Mouse (Mus musculus) heart, embryonic 13.5 days (tissue): ENCODE results near the gene Rev1. TPM values are rescaled to one million over a fixed set of nuclear protein-coding genes. Genes with fewer than 3 reads are reported as not detected.
"Not testable (repeated sequence)": the region's sequence is repeated elsewhere in the genome, so short reads cannot be mapped to it uniquely, and the experiment has no call there.

Source experiments
- ATAC-seq: fragments of 200-750 bp; cut with Nextera tagmentation; 2 replicates; pipeline ENCODE4 v1.8.0; 2017; ENCODE audit warnings: moderate TSS enrichment; ENCODE audit not compliant: insufficient number of reproducible peaks, low FRiP score, low TSS enrichment; ENCODE audit errors: extremely low read depth
- H3K27ac ChIP-seq: fragments of 300-500 bp; sonication (generic); replicated peaks from 2 replicates; pipeline ENCODE4 v1.5.1; 2015; ENCODE audit warnings: moderate library complexity, mild to moderate bottlenecking, inconsistent platforms
- H3K27me3 ChIP-seq: fragments of 300-500 bp; sonication (generic); replicated peaks from 2 replicates; pipeline ENCODE4 v1.6.1; 2015; ENCODE audit warnings: mild to moderate bottlenecking, inconsistent platforms
- H3K36me3 ChIP-seq: fragments of 300-500 bp; sonication (generic); 2 replicates; pipeline ENCODE4 v1.6.1; 2015; ENCODE audit warnings: mild to moderate bottlenecking, inconsistent platforms
- H3K4me1 ChIP-seq: fragments of 300-500 bp; sonication (generic); 2 replicates; pipeline ENCODE4 v1.6.1; 2015; ENCODE audit warnings: inconsistent platforms
- H3K4me2 ChIP-seq: fragments of 300-500 bp; sonication (generic); 2 replicates; pipeline ENCODE4 v1.6.1; 2015; ENCODE audit warnings: inconsistent platforms, mild to moderate bottlenecking, moderate library complexity
- H3K4me3 ChIP-seq: fragments of 300-500 bp; sonication (generic); 2 replicates; pipeline ENCODE4 v1.5.1; 2015; ENCODE audit warnings: moderate library complexity, mild to moderate bottlenecking, inconsistent platforms
- H3K9ac ChIP-seq: fragments of 300-500 bp; sonication (generic); 2 replicates; pipeline ENCODE4 v1.6.1; 2015; ENCODE audit warnings: inconsistent platforms, mild to moderate bottlenecking, moderate library complexity
- H3K9me3 ChIP-seq: fragments of 300-500 bp; sonication (generic); 2 replicates; pipeline ENCODE4 v1.6.1; 2016; ENCODE audit warnings: inconsistent platforms
- WGBS: fragments of 180-500 bp; shearing (Covaris S2); methylation state at CpG from one replicate; pipeline ENCODE4 v1.1.7; 2015; ENCODE audit warnings: mixed read lengths; 5-methylcytosine and 5-hydroxymethylcytosine counted together
- polyA plus RNA-seq: library from polyadenylated mRNA; unstranded; fragments of >200 nt; fragmentation: Nextera tagmentation; extraction: Ambion mirVana; gene quantifications from 2 replicates; pipeline ENCODE4 v1.2.1, GENCODE M21; 2015

Rev1 gene
- polyA plus RNA-seq, 1 experiment from 2014 or later = 19.6 TPM

GRCm38 (mm10) chr1:38067276-38067675, 62.3 kb downstream of the Rev1 start:
- 92% methylated on average over 10 of the region's 10 CpGs for WGBS
- H3K4me1 ChIP-seq = peaks cover 8% of the 10 kb centered on the region; the same call in 1 of the 2 replicates

GRCm38 (mm10) chr1:38062156-38062555, 67.4 kb downstream of the Rev1 start:
- not testable (repeated sequence) for ATAC-seq, H3K4me3 ChIP-seq, H3K4me2 ChIP-seq, H3K27ac ChIP-seq, H3K9ac ChIP-seq, H3K9me3 ChIP-seq, H3K4me1 ChIP-seq, H3K27me3 ChIP-seq
- H3K36me3 ChIP-seq = peaks cover 88% of the 10 kb centered on the region
- 81% methylated on average over 2 of the region's 2 CpGs for WGBS

More at GRCm38 (mm10) chr1:38067276-38067675, 62.3 kb downstream of the Rev1 start:
- Histone ChIP-seq H3K27me3 (no peaks in the 10 kb centered on the region), H3K4me2 (no peak overlapping the region), H3K27ac (no peak overlapping the region), H3K9ac (no peak overlapping the region), H3K36me3 (peaks cover 79% of the 10 kb centered on the region), H3K4me3 (no peak overlapping the region), H3K9me3 (no peaks in the 10 kb centered on the region)
- ATAC-seq = no peak

GRCm38 (mm10) chr1:38058417-38058816, 71.2 kb downstream of the Rev1 start:
- no peak overlapping the region for H3K4me3 ChIP-seq
- peaks cover 92% of the 10 kb centered on the region for H3K36me3 ChIP-seq
- no peaks in the 10 kb centered on the region for H3K4me1 ChIP-seq

GRCm38 (mm10) chr1:38055176-38055575, 74.4 kb downstream of the Rev1 start:
- Histone ChIP-seq H3K9ac (no peak overlapping the region), H3K4me1 (no peaks in the 10 kb centered on the region), H3K36me3 (peaks cover 95% of the 10 kb centered on the region), H3K27me3 (no peaks in the 10 kb centered on the region), H3K27ac (no peak overlapping the region), H3K4me3 (no peak overlapping the region), H3K9me3 (no peaks in the 10 kb centered on the region), H3K4me2 (no peak overlapping the region)
- WGBS = 89% methylated on average over 5 of the region's 5 CpGs
- ATAC-seq = no peak

More at GRCm38 (mm10) chr1:38058417-38058816, 71.2 kb downstream of the Rev1 start:
- Histone ChIP-seq H3K27me3 (no peaks in the 10 kb centered on the region), H3K9ac (no peak overlapping the region), H3K4me2 (no peak overlapping the region), H3K27ac (no peak overlapping the region), H3K9me3 (no peaks in the 10 kb centered on the region)
- ATAC-seq = no peak
- 76% methylated on average over 6 of the region's 6 CpGs for WGBS

GRCm38 (mm10) chr1:38049562-38049961, 80.0 kb downstream of the Rev1 start:
- Histone ChIP-seq H3K27ac (no peak overlapping the region), H3K9me3 (no peaks in the 10 kb centered on the region), H3K36me3 (peaks cover 97% of the 10 kb centered on the region), H3K9ac (no peak overlapping the region), H3K4me1 (no peaks in the 10 kb centered on the region), H3K4me2 (no peak overlapping the region), H3K27me3 (no peaks in the 10 kb centered on the region), H3K4me3 (no peak overlapping the region)
- no peak for ATAC-seq
- WGBS = 73% methylated on average over 4 of the region's 4 CpGs

GRCm38 (mm10) chr1:38048121-38048520, 81.5 kb downstream of the Rev1 start:
- WGBS = 85% methylated on average over 3 of the region's 3 CpGs
- no peak overlapping the region for H3K27ac ChIP-seq
- no peaks in the 10 kb centered on the region for H3K9me3 ChIP-seq
- no peak for ATAC-seq
- no peak overlapping the region for H3K9ac ChIP-seq
- no peaks in the 10 kb centered on the region for H3K27me3 ChIP-seq
- H3K4me1 ChIP-seq = no peaks in the 10 kb centered on the region
- H3K4me3 ChIP-seq = no peak overlapping the region
- H3K36me3 ChIP-seq = peaks cover 94% of the 10 kb centered on the region
- no peak overlapping the region for H3K4me2 ChIP-seq

GRCm38 (mm10) chr1:38038898-38039297, 90.7 kb downstream of the Rev1 start:
- Histone ChIP-seq H3K4me1 (no peaks in the 10 kb centered on the region), H3K27me3 (no peaks in the 10 kb centered on the region), H3K4me3 (no peak overlapping the region), H3K36me3 (peaks cover 88% of the 10 kb centered on the region), H3K9me3 (no peaks in the 10 kb centered on the region), H3K9ac (no peak overlapping the region), H3K4me2 (no peak overlapping the region), H3K27ac (no peak overlapping the region)
- 91% methylated on average over 2 of the region's 2 CpGs for WGBS
- ATAC-seq = no peak

GRCm38 (mm10) chr1:38037375-38037774, 92.2 kb downstream of the Rev1 start:
- no peak for ATAC-seq
- 86% methylated on average over 5 of the region's 5 CpGs for WGBS
- H3K4me1 ChIP-seq = no peaks in the 10 kb centered on the region
- H3K36me3 ChIP-seq = peaks cover 90% of the 10 kb centered on the region
- H3K27me3 ChIP-seq = no peaks in the 10 kb centered on the region
- H3K9ac ChIP-seq = no peak overlapping the region
- no peak overlapping the region for H3K27ac ChIP-seq
- no peaks in the 10 kb centered on the region for H3K9me3 ChIP-seq
- H3K4me2 ChIP-seq = no peak overlapping the region
- H3K4me3 ChIP-seq = no peak overlapping the region

- Histone ChIP-seq H3K4me3 (no peak overlapping the region), H3K4me1 (no peaks in the 10 kb centered on the region), H3K36me3 (peaks cover 84% of the 10 kb centered on the region), H3K9me3 (no peaks in the 10 kb centered on the region), H3K27me3 (no peaks in the 10 kb centered on the region), H3K27ac (no peak overlapping the region), H3K9ac (no peak overlapping the region), H3K4me2 (no peak overlapping the region)
- 84% methylated on average over 4 of the region's 4 CpGs for WGBS
- no peak for ATAC-seq
Observed at GRCm38 (mm10) chr1:38035521-38035920, 94.1 kb downstream of the Rev1 start.

- ATAC-seq = no peak
- Histone ChIP-seq H3K9me3 (no peaks in the 10 kb centered on the region), H3K4me3 (no peak overlapping the region), H3K4me1 (no peaks in the 10 kb centered on the region), H3K4me2 (no peak overlapping the region), H3K36me3 (peaks cover 58% of the 10 kb centered on the region), H3K27ac (no peak overlapping the region), H3K27me3 (no peaks in the 10 kb centered on the region), H3K9ac (no peak overlapping the region)
- WGBS = 90% methylated on average over 5 of the region's 5 CpGs
Observed at GRCm38 (mm10) chr1:38031391-38031790, 98.2 kb downstream of the Rev1 start.

GRCm38 (mm10) chr1:38027301-38027700, 102.3 kb downstream of the Rev1 start:
- ATAC-seq = no peak
- H3K4me1 ChIP-seq = no peaks in the 10 kb centered on the region
- H3K27ac ChIP-seq = no peak overlapping the region
- 87% methylated on average over 7 of the region's 7 CpGs for WGBS
- H3K27me3 ChIP-seq = no peaks in the 10 kb centered on the region
- H3K4me2 ChIP-seq = no peak overlapping the region
- H3K9ac ChIP-seq = no peak overlapping the region
- H3K36me3 ChIP-seq = peaks cover 49% of the 10 kb centered on the region
- no peak overlapping the region for H3K4me3 ChIP-seq
- no peaks in the 10 kb centered on the region for H3K9me3 ChIP-seq

GRCm38 (mm10) chr1:38014551-38015203, 114.9 kb downstream of the Rev1 start:
- peaks cover 14% of the 10 kb centered on the region for H3K4me1 ChIP-seq
- ATAC-seq = no peak
- 95% methylated on average over 2 of the region's 2 CpGs for WGBS

More at GRCm38 (mm10) chr1:38014551-38015203, 114.9 kb downstream of the Rev1 start:
- Histone ChIP-seq H3K9me3 (no peaks in the 10 kb centered on the region), H3K36me3 (peaks cover 20% of the 10 kb centered on the region), H3K4me2 (no peak overlapping the region), H3K27ac (no peak overlapping the region), H3K27me3 (no peaks in the 10 kb centered on the region), H3K4me3 (no peak overlapping the region), H3K9ac (no peak overlapping the region)
